Mouse (Mus musculus) heart, embryonic 13.5 days (tissue): ENCODE data around the gene Dlec1. TPM values are rescaled to one million over a fixed set of nuclear protein-coding genes. Genes with fewer than 3 reads are reported as not detected.

Experiments
- ATAC-seq: fragments of 200-750 bp; cut with Nextera tagmentation; 2 replicates; pipeline ENCODE4 v1.8.0; 2017; ENCODE audit warnings: moderate TSS enrichment; ENCODE audit not compliant: insufficient number of reproducible peaks, low FRiP score, low TSS enrichment; ENCODE audit errors: extremely low read depth
- H3K27ac ChIP-seq: fragments of 300-500 bp; sonication (generic); replicated peaks from 2 replicates; pipeline ENCODE4 v1.5.1; 2015; ENCODE audit warnings: moderate library complexity, mild to moderate bottlenecking, inconsistent platforms
- H3K27me3 ChIP-seq: fragments of 300-500 bp; sonication (generic); replicated peaks from 2 replicates; pipeline ENCODE4 v1.6.1; 2015; ENCODE audit warnings: mild to moderate bottlenecking, inconsistent platforms
- H3K36me3 ChIP-seq: fragments of 300-500 bp; sonication (generic); 2 replicates; pipeline ENCODE4 v1.6.1; 2015; ENCODE audit warnings: mild to moderate bottlenecking, inconsistent platforms
- H3K4me1 ChIP-seq: fragments of 300-500 bp; sonication (generic); 2 replicates; pipeline ENCODE4 v1.6.1; 2015; ENCODE audit warnings: inconsistent platforms
- H3K4me2 ChIP-seq: fragments of 300-500 bp; sonication (generic); 2 replicates; pipeline ENCODE4 v1.6.1; 2015; ENCODE audit warnings: inconsistent platforms, mild to moderate bottlenecking, moderate library complexity
- H3K4me3 ChIP-seq: fragments of 300-500 bp; sonication (generic); 2 replicates; pipeline ENCODE4 v1.5.1; 2015; ENCODE audit warnings: moderate library complexity, mild to moderate bottlenecking, inconsistent platforms
- H3K9ac ChIP-seq: fragments of 300-500 bp; sonication (generic); 2 replicates; pipeline ENCODE4 v1.6.1; 2015; ENCODE audit warnings: inconsistent platforms, mild to moderate bottlenecking, moderate library complexity
- H3K9me3 ChIP-seq: fragments of 300-500 bp; sonication (generic); 2 replicates; pipeline ENCODE4 v1.6.1; 2016; ENCODE audit warnings: inconsistent platforms
- WGBS: fragments of 180-500 bp; shearing (Covaris S2); methylation state at CpG from one replicate; pipeline ENCODE4 v1.1.7; 2015; ENCODE audit warnings: mixed read lengths; 5-methylcytosine and 5-hydroxymethylcytosine counted together
- polyA plus RNA-seq: library from polyadenylated mRNA; unstranded; fragments of >200 nt; fragmentation: Nextera tagmentation; extraction: Ambion mirVana; gene quantifications from 2 replicates; pipeline ENCODE4 v1.2.1, GENCODE M21; 2015

The Dlec1 gene
- polyA plus RNA-seq, 1 experiment from 2014 or later = 0.21 TPM

GRCm38 (mm10) chr9:119167608-119168007, 65.3 kb downstream of the Dlec1 start:
- Histone ChIP-seq H3K4me1 (no peaks in the 10 kb centered on the region), H3K27ac (no peak overlapping the region), H3K9ac (no peak overlapping the region), H3K27me3 (peaks cover 3% of the 10 kb centered on the region; the same call in 1 of the 2 replicates), H3K9me3 (no peaks in the 10 kb centered on the region), H3K4me3 (no peak overlapping the region), H3K36me3 (no peaks in the 10 kb centered on the region), H3K4me2 (no peak overlapping the region)
- no peak for ATAC-seq
- 82% methylated on average over 2 of the region's 2 CpGs for WGBS

- Histone ChIP-seq H3K36me3 (no peaks in the 10 kb centered on the region), H3K4me3 (no peak overlapping the region), H3K27ac (no peak overlapping the region), H3K4me2 (no peak overlapping the region), H3K9me3 (no peaks in the 10 kb centered on the region), H3K27me3 (peaks cover 7% of the 10 kb centered on the region; the same call in 1 of the 2 replicates), H3K4me1 (peaks cover 17% of the 10 kb centered on the region), H3K9ac (no peak overlapping the region)
- WGBS = 77% methylated on average over 11 of the region's 11 CpGs
- ATAC-seq = no peak
These were observed 77.0 kb downstream of the Dlec1 start for GRCm38 (mm10) chr9:119179292-119179691.

DNA sequence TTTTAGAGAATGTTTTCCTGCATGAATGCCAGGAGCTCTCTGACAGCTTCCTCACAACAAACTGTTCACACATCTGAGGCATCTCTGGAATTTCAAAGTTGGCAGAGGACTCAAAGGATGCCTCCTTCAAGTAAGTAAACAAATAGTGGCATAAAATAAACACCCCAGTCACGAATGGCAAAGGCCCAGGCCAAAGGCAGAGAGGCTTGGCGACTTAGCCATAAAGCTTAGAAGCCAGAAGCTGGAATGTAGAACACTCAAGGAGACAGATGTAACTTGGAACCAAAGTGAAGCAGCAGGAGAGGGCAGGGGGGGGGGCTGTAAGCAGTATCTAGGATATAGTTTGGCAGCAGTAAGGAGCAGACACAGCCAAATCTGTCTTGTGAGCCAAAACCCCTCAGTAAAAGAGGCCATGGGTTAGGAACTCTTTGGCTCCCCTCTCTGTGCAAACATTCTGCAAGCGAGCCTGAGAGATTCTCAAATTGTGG, 79.0 kb downstream of the Dlec1 start:
- H3K9ac ChIP-seq = no peak overlapping the region
- no peak overlapping the region for H3K4me2 ChIP-seq
- peaks cover 17% of the 10 kb centered on the region for H3K4me1 ChIP-seq
- WGBS = 29% methylated on average over 3 of the region's 3 CpGs
- H3K27me3 ChIP-seq = peaks cover 7% of the 10 kb centered on the region; the same call in 1 of the 2 replicates
- H3K36me3 ChIP-seq = no peaks in the 10 kb centered on the region
- no peak overlapping the region for H3K27ac ChIP-seq
- H3K9me3 ChIP-seq = no peaks in the 10 kb centered on the region
- ATAC-seq = no peak
- H3K4me3 ChIP-seq = no peak overlapping the region

DNA sequence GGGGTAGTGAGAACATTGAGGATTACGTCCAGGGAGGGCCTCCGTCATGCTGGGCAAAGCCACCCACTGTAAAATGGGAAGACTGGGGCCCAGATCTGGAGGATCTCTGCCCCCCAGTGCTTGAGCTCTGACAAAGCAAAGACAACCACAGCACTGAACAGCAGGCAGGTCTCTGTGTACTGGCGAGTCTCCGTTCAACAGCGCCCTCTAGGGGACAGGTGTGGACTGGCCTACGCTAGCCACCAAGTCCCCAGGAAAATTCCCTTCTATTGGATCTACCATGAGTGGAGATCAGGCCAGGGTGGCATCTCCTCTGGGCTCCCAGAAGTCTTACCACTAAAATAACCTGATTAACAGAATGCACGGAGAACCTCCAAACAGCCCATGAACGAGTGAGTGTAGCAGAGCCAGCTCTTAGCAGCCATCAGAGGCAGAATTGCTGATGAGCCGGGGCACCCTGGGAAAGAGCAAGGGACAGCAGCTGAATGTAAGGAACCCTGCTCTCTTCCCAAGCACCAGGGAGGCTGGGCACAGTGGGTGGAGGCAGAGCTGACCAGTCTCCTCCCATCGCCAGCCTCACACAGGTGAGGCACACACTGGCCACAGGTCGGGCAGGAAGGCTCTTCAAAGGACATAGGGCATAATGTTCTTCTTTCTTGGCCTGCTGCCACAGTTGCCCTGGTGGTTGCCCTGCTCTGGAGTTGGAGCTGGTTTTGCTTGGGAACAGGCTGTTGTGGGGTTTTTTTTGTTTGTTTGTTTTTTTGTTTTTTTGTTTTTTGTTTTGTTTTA, 90.1 kb downstream of the Dlec1 start:
- 0 out of 2 replicates have a peak, but pooled peaks cover 5% of the 10 kb centered on the region for H3K27me3 ChIP-seq

More for the DNA sequence above, 90.1 kb downstream of the Dlec1 start:
- H3K4me1 ChIP-seq = no peaks in the 10 kb centered on the region
- H3K36me3 ChIP-seq = no peaks in the 10 kb centered on the region
- H3K9ac ChIP-seq = no peak overlapping the region
- H3K4me3 ChIP-seq = no peak overlapping the region
- H3K4me2 ChIP-seq = no peak overlapping the region
- no peak for ATAC-seq
- WGBS = 35% methylated on average over 11 of the region's 11 CpGs
- no peaks in the 10 kb centered on the region for H3K9me3 ChIP-seq
- H3K27ac ChIP-seq = no peak overlapping the region

Other genes starting within 250 kb of the Dlec1 start
- gene Ctdspl, start 176.0 kb upstream of the Dlec1 start, polyA plus RNA-seq = 6.8 and 8.2 TPM in 2 replicates
- gene Vill, start 49.7 kb upstream of the Dlec1 start, polyA plus RNA-seq = 10.6 and 11.5 TPM in 2 replicates
- 15.8 and 16.5 TPM in 2 replicates for gene Plcd1, start 9.0 kb upstream of the Dlec1 start, polyA plus RNA-seq
- gene Acaa1b, start 54.6 kb downstream of the Dlec1 start, polyA plus RNA-seq = 0.47 TPM in 2 replicates
- gene Gm47289, start 56.7 kb downstream of the Dlec1 start, polyA plus RNA-seq = 0.05 TPM in 1 of 2 replicates, not detected in the other
- not detected in 2 replicates for gene Slc22a13, start 106.6 kb downstream of the Dlec1 start, polyA plus RNA-seq
- gene Oxsr1, start 219.9 kb downstream of the Dlec1 start, polyA plus RNA-seq = 7.4 and 7.8 TPM in 2 replicates
- gene Acaa1a, start 237.2 kb downstream of the Dlec1 start, polyA plus RNA-seq = 79.7 and 88.5 TPM in 2 replicates
- 14.2 and 14.5 TPM in 2 replicates for gene Myd88, start 238.9 kb downstream of the Dlec1 start, polyA plus RNA-seq